Mouse (Mus musculus): ENCODE data around the gene Kcnd3. TPM values are rescaled to one million over a fixed set of nuclear protein-coding genes. Genes with fewer than 3 reads are reported as not detected.

Kcnd3 gene
- total and polyA plus RNA-seq, 3 experiments, result 8.4 to 11.8 (median 9.0) TPM

GRCm38 (mm10) chr3:105515035-105515434 lies 62.9 kb downstream of the Kcnd3 start:
- H3K36me3 ChIP-seq (ENCODE audit: control insufficient read depth, insufficient read depth, low read length), result no peaks in the 10 kb centered on the region
- intact Hi-C loops (cut with DNase I), result no loop called here
- H3K79me2 ChIP-seq (replicated peaks; ENCODE audit: control insufficient read depth, insufficient read depth, low read length), result no peaks in the 10 kb centered on the region
- H3K9ac ChIP-seq (ENCODE audit: low read depth, low read length), result no peak overlapping the region
- no peak overlapping the region for H3K27ac ChIP-seq
- peaks cover 4% of the 10 kb centered on the region for H3K4me1 ChIP-seq (ENCODE audit: control insufficient read depth, insufficient read depth, low read length)
- no peaks in the 10 kb centered on the region for H3K27me3 ChIP-seq (ENCODE audit: control insufficient read depth, insufficient read depth, low read length)
- peak in 1 of 2 experiments; percentile 9 for DNase-seq
- no peak overlapping the region for H3K4me3 ChIP-seq
- TF ChIP-seq CTCF (IDR thresholded peaks at IDR 0.05) (no peak), EP300 (IDR thresholded peaks at IDR 0.05; ENCODE audit: insufficient read depth, low read depth, low read length) (no peak), POLR2A (IDR thresholded peaks at IDR 0.05; ENCODE audit: insufficient read depth, low read depth, low read length) (no peak)

DNA sequence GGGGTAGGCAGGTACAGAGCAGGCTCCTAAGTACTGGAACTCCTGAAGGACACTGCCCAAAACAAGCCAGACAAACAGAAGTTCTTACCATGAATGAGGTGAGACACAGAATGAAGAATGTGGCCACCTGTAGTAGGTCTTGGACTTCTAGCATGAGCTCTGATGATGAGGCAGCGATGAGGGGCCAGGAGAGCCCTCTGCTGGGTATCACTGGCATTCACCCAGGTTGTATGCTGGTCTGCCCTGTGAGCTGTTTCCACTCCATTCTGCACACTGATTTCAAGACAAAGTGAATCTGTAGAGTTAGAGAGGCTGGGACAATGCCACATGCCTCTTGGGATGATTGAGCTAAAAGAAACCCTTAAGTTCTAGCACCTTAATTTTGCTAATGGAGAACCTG lies 63.5 kb downstream of the Kcnd3 start:
- Histone ChIP-seq H3K9ac (ENCODE audit: low read depth, low read length) (no peak overlapping the region), H3K79me2 (replicated peaks; ENCODE audit: control insufficient read depth, insufficient read depth, low read length) (no peaks in the 10 kb centered on the region), H3K27ac (no peak overlapping the region), H3K4me1 (ENCODE audit: control insufficient read depth, insufficient read depth, low read length) (peaks cover 4% of the 10 kb centered on the region), H3K4me3 (no peak overlapping the region), H3K36me3 (ENCODE audit: control insufficient read depth, insufficient read depth, low read length) (no peaks in the 10 kb centered on the region), H3K27me3 (ENCODE audit: control insufficient read depth, insufficient read depth, low read length) (no peaks in the 10 kb centered on the region)
- intact Hi-C loops (cut with DNase I), result no loop called here
- WGBS, result 94% methylated on average over 1 of the region's 1 CpGs
- no peak for TF ChIP-seq POLR2A (IDR thresholded peaks at IDR 0.05; ENCODE audit: insufficient read depth, low read depth, low read length)
- TF ChIP-seq CTCF (IDR thresholded peaks at IDR 0.05), result peak; percentile 26; the same call in 1 of the 2 replicates
- DNase-seq, result peak in 1 of 2 experiments; percentile 10

DNA sequence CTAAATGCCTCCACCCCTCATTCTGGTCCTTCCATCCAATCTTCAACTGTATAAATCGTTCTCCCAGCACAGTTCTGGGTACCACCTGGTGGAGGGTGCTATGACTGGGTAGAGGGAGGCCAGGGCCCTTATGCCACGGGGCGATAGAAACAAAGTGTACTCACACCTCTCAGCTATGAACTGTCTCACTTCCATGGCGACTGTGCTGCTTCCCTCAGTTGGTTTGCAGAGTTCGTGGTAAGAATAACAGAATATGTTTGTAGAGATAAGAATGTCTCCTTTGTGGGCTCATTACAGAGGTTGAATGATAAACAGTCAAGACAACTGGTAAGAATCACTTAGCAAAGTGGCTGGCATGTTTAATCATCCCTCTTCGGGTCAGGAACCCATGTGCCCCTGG lies 68.3 kb downstream of the Kcnd3 start:
- no peak for DNase-seq
- H3K36me3 ChIP-seq (ENCODE audit: control insufficient read depth, insufficient read depth, low read length), result no peaks in the 10 kb centered on the region
- H3K79me2 ChIP-seq (replicated peaks; ENCODE audit: control insufficient read depth, insufficient read depth, low read length), result no peaks in the 10 kb centered on the region
- intact Hi-C loops (cut with DNase I), result loop anchor here (10.0 kb wide), 1 partner anchor 124 kb away; no protein-coding TSS in a partner anchor
- peak overlapping the region; percentile 88 for H3K27ac ChIP-seq
- no peak overlapping the region for H3K9ac ChIP-seq (ENCODE audit: low read depth, low read length)
- H3K27me3 ChIP-seq (ENCODE audit: control insufficient read depth, insufficient read depth, low read length), result no peaks in the 10 kb centered on the region
- H3K4me1 ChIP-seq (ENCODE audit: control insufficient read depth, insufficient read depth, low read length), result peaks cover 3% of the 10 kb centered on the region
- 45% methylated on average over 6 of the region's 6 CpGs for WGBS
- no peak overlapping the region for H3K4me3 ChIP-seq
- TF ChIP-seq POLR2A (IDR thresholded peaks at IDR 0.05; ENCODE audit: insufficient read depth, low read depth, low read length), result no peak

DNA sequence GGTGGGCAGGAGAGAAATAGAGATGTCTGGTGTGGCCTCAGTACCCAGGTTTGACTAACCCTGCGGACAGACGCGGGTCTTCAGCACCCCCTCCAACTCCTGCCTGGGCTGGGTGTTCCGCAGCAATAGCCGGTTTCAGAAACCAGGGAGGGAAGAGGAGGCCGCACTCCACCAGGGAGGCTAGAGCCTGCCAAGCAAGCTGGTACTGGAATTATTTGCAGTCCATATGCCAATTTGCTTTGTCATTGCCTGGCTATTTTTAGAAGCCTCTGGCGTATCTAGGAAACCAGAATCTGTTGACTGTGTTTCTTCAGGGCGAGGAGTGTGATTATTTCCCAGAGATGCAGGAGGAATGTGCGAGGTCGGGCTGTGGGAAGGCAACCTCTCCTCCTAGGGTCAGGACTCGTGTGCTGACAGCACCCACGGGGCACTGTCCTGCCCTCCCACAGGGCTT lies 69.1 kb downstream of the Kcnd3 start:
- H3K27me3 ChIP-seq (ENCODE audit: control insufficient read depth, insufficient read depth, low read length), result no peaks in the 10 kb centered on the region
- WGBS, result 35% methylated on average over 12 of the region's 12 CpGs
- 0 out of 2 replicates have a peak, but pooled peaks have one; percentile 15 for TF ChIP-seq CTCF (IDR thresholded peaks at IDR 0.05)
- TF ChIP-seq POLR2A (IDR thresholded peaks at IDR 0.05; ENCODE audit: insufficient read depth, low read depth, low read length), result 0 out of 2 replicates have a peak, but pooled peaks have one; percentile 28
- peak; percentile 44; the same call in 1 of the 2 replicates for TF ChIP-seq EP300 (IDR thresholded peaks at IDR 0.05; ENCODE audit: insufficient read depth, low read depth, low read length)
- DNase-seq, result peak; percentile 51 to 69
- H3K4me1 ChIP-seq (ENCODE audit: control insufficient read depth, insufficient read depth, low read length), result peaks cover 3% of the 10 kb centered on the region
- H3K9ac ChIP-seq (ENCODE audit: low read depth, low read length), result peak overlapping the region; percentile 51
- no peaks in the 10 kb centered on the region for H3K79me2 ChIP-seq (replicated peaks; ENCODE audit: control insufficient read depth, insufficient read depth, low read length)
- peak overlapping the region; percentile 88 for H3K27ac ChIP-seq
- H3K36me3 ChIP-seq (ENCODE audit: control insufficient read depth, insufficient read depth, low read length), result no peaks in the 10 kb centered on the region
- intact Hi-C loops (cut with DNase I), result loop anchor here (1.0 to 10.0 kb wide), 2 partner anchors 69 to 124 kb away; partner anchors contain the start of gene Kcnd3
- no peak overlapping the region for H3K4me3 ChIP-seq

- Histone ChIP-seq H3K79me2 (replicated peaks; ENCODE audit: control insufficient read depth, insufficient read depth, low read length) (no peaks in the 10 kb centered on the region), H3K4me1 (ENCODE audit: control insufficient read depth, insufficient read depth, low read length) (peaks cover 3% of the 10 kb centered on the region), H3K27ac (peak overlapping the region; percentile 88), H3K27me3 (ENCODE audit: control insufficient read depth, insufficient read depth, low read length) (no peaks in the 10 kb centered on the region), H3K36me3 (ENCODE audit: control insufficient read depth, insufficient read depth, low read length) (no peaks in the 10 kb centered on the region), H3K9ac (ENCODE audit: low read depth, low read length) (peak overlapping the region; percentile 51), H3K4me3 (no peak overlapping the region)
- 51% methylated on average over 4 of the region's 4 CpGs for WGBS
- no peak for DNase-seq
- intact Hi-C loops (cut with DNase I), result loop anchor here (1.0 to 10.0 kb wide), 3 partner anchors 17 to 123 kb away; partner anchors contain the start of gene Kcnd3
- TF ChIP-seq CTCF (IDR thresholded peaks at IDR 0.05) (no peak), EP300 (IDR thresholded peaks at IDR 0.05; ENCODE audit: insufficient read depth, low read depth, low read length) (no peak), POLR2A (IDR thresholded peaks at IDR 0.05; ENCODE audit: insufficient read depth, low read depth, low read length) (no peak)
These were observed 69.5 kb downstream of the Kcnd3 start for GRCm38 (mm10) chr3:105521639-105522038.

DNA sequence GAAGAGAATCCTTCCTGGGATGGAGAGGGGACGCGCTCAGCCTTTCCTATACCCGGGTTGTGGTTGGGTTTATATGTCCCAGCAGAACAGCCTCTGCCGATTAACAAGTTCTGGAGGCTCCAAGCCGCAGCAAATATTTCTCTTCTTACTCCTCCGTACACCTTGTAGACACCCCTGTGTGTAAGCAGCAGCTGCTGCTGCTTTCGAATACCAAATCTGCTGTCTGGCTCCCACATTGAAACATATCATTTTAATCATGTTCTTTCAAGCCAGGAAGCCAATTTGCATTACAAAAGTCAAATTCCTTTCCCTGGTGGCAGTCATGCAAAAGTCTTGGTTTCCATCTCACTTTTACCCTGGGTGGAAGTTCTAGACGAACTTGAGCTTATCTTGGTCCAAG lies 76.7 kb downstream of the Kcnd3 start:
- no peak overlapping the region for H3K4me3 ChIP-seq
- no peak for DNase-seq
- intact Hi-C loops (cut with DNase I), result loop anchor here (10.0 kb wide), 1 partner anchor 116 kb away; no protein-coding TSS in a partner anchor
- no peaks in the 10 kb centered on the region for H3K79me2 ChIP-seq (replicated peaks; ENCODE audit: control insufficient read depth, insufficient read depth, low read length)
- H3K27ac ChIP-seq, result no peak overlapping the region
- TF ChIP-seq EP300 (IDR thresholded peaks at IDR 0.05; ENCODE audit: insufficient read depth, low read depth, low read length) (no peak), CTCF (IDR thresholded peaks at IDR 0.05) (no peak), POLR2A (IDR thresholded peaks at IDR 0.05; ENCODE audit: insufficient read depth, low read depth, low read length) (no peak)
- no peaks in the 10 kb centered on the region for H3K4me1 ChIP-seq (ENCODE audit: control insufficient read depth, insufficient read depth, low read length)
- no peaks in the 10 kb centered on the region for H3K36me3 ChIP-seq (ENCODE audit: control insufficient read depth, insufficient read depth, low read length)
- WGBS, result 76% methylated on average over 8 of the region's 8 CpGs
- no peaks in the 10 kb centered on the region for H3K27me3 ChIP-seq (ENCODE audit: control insufficient read depth, insufficient read depth, low read length)
- no peak overlapping the region for H3K9ac ChIP-seq (ENCODE audit: low read depth, low read length)

Measured in heart, adult 2 months (tissue).